ENCODE assay signal across 10 mouse cellular contexts in the genomic region with DNA sequence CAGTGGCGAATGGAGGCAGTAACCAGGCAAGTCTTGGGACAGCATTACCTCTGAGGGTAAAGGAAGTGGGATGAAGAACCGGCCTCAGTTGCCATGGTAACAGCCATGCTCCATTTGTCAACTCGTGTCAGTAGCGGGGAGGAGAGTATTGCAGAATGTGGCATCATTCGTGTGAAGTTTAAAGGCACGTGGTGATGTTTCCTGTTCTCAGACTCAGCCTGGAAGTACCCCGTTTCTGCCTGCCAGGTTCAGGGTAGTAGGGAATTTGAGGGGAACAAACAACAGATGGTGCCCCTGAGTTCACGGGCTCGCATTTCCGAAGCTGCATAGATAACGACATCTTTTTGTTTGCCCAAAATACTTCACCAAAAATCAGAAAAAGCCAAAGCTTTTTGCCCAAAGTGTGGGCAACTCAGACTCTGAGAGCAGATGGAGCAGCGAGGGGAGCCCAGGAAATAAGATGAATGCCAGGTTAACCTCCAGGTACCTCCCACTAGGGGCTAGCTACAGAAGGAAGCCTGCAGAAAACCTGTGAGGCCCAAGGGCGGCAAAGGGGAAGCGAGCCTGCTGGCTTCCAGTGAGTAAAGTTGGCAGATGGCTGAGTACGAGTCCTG. TPM values are rescaled to one million over a fixed set of nuclear protein-coding genes. Genes with fewer than 3 reads are reported as not detected.
DNase-seq lines count a peak whose midpoint lies in the region; ATAC-seq and TF ChIP-seq lines count a peak whose summit lies in the region.
"Had no signal": no experiment of that assay in that cellular context is flagged by ENCODE, and none has a peak within 500 bp of the region (broad histone marks: within the 10 kb centered on the region; RNA-seq: fewer than 3 reads in every experiment).

No protein-coding gene starts in this region.

- peak overlapping the region; percentile 16; the same call in 1 of the 2 replicates for H3K4me2 ChIP-seq in embryonic facial prominence, embryonic 11.5 days (ENCODE audit: low read depth, low read length)
- H3K4me2 ChIP-seq in lung, embryonic 14.5 days = no peak overlapping the region
- H3K4me2 ChIP-seq in neural tube, embryonic 14.5 days (ENCODE audit: low read depth, low read length) = peak overlapping the region; percentile 18

- H3K27me3 ChIP-seq in Patski = no peaks in the 10 kb centered on the region
- no peaks in the 10 kb centered on the region for H3K27me3 ChIP-seq in embryonic facial prominence, embryonic 11.5 days (ENCODE audit: control insufficient read depth, insufficient read depth, low read length)
- H3K27me3 ChIP-seq in lung, embryonic 14.5 days (ENCODE audit: insufficient read depth, low read length) = no peaks in the 10 kb centered on the region
- H3K27me3 ChIP-seq in neural tube, embryonic 14.5 days (ENCODE audit: control insufficient read depth, insufficient read depth, low read length) = no peaks in the 10 kb centered on the region; the same call in 1 of the 2 replicates

- no peak overlapping the region for H3K27ac ChIP-seq in embryonic facial prominence, embryonic 11.5 days (replicated peaks; ENCODE audit: low read depth, low read length)
- no peak overlapping the region for H3K27ac ChIP-seq in lung, embryonic 14.5 days (ENCODE audit: low read depth)
- H3K27ac ChIP-seq in neural tube, embryonic 14.5 days (ENCODE audit: low read depth, low read length) = no peak overlapping the region

- peak; percentile 21 for DNase-seq in adrenal gland, postnatal 10 days
- no peak for DNase-seq in adrenal gland, adult (ENCODE audit: inconsistent age in 2 of 2, low spot score in 1 of 2)
- peak; percentile 38 for DNase-seq in Patski (ENCODE audit: low read depth, low spot score)
- DNase-seq in embryonic facial prominence, embryonic 11.5 days (ENCODE audit: low spot score) = peak; percentile 76
- DNase-seq in induced T-regulatory cell, adult 2 months (ENCODE audit: low read depth) = peak; percentile 72
- peak; percentile 79 for DNase-seq in lung, embryonic 14.5 days
- DNase-seq in gastrocnemius, postnatal 10 days = no peak

- H3K4me3 ChIP-seq in embryonic facial prominence, embryonic 11.5 days (ENCODE audit: low read depth, low read length) = no peak overlapping the region
- H3K4me3 ChIP-seq in lung, embryonic 14.5 days (ENCODE audit: low read depth, low read length) = no peak overlapping the region
- no peak overlapping the region for H3K4me3 ChIP-seq in neural tube, embryonic 14.5 days (ENCODE audit: low read depth, low read length)

- H3K9ac ChIP-seq in embryonic facial prominence, embryonic 11.5 days (replicated peaks; ENCODE audit: low read length) = no peak overlapping the region; the same call in 1 of the 2 replicates
- no peak overlapping the region for H3K9ac ChIP-seq in lung, embryonic 14.5 days
- no peak overlapping the region for H3K9ac ChIP-seq in neural tube, embryonic 14.5 days (replicated peaks; ENCODE audit: low read depth, low read length)

- in situ Hi-C loops in Patski (cut with MboI; ENCODE audit: low pct_unique_long_range_greater_than_20kb) = no loop called here

- no peak for TF ChIP-seq CTCF in Patski (IDR thresholded peaks at IDR 0.05)
- no peak for TF ChIP-seq CTCF in lung, embryonic 14.5 days (IDR thresholded peaks at IDR 0.05; ENCODE audit: low read depth)

- ATAC-seq in Patski = peak; percentile 66
- ATAC-seq in embryonic facial prominence, embryonic 11.5 days (replicated peaks; ENCODE audit: insufficient number of reproducible peaks, low FRiP score, low TSS enrichment, low read depth) = 0 out of 2 replicates have a peak, but pooled peaks have one; percentile 58
- peak; percentile 47 for ATAC-seq in lung, embryonic 14.5 days (ENCODE audit: insufficient read depth)
- peak; percentile 76 for ATAC-seq in neural tube, embryonic 14.5 days (ENCODE audit: low read depth)

- POLR2A ChIA-PET in Patski (lab: Charles Lee) = interaction anchor here (0.6 kb wide), 1 partner anchor 11 kb away, joined by 3 read pairs; no protein-coding TSS in a partner anchor

- CTCF ChIA-PET in Patski (lab: Charles Lee) = no interaction called here

- no peaks in the 10 kb centered on the region for H3K9me3 ChIP-seq in embryonic facial prominence, embryonic 11.5 days (replicated peaks; ENCODE audit: control insufficient read depth, low read length)
- no peaks in the 10 kb centered on the region for H3K9me3 ChIP-seq in lung, embryonic 14.5 days (ENCODE audit: low read depth, low read length)
- H3K9me3 ChIP-seq in neural tube, embryonic 14.5 days (ENCODE audit: control insufficient read depth, low read length) = no peaks in the 10 kb centered on the region

- WGBS in embryonic facial prominence, embryonic 11.5 days = 17% methylated on average over 15 of the region's 15 CpGs
- WGBS in lung, embryonic 14.5 days = 13% methylated on average over 15 of the region's 15 CpGs
- WGBS in neural tube, embryonic 14.5 days = 14% methylated on average over 15 of the region's 15 CpGs

- no peaks in the 10 kb centered on the region for H3K36me3 ChIP-seq in embryonic facial prominence, embryonic 11.5 days (replicated peaks; ENCODE audit: control insufficient read depth, insufficient read depth, low read depth, low read length)
- H3K36me3 ChIP-seq in lung, embryonic 14.5 days (ENCODE audit: insufficient read depth) = no peaks in the 10 kb centered on the region
- H3K36me3 ChIP-seq in neural tube, embryonic 14.5 days (ENCODE audit: control insufficient read depth, insufficient read depth, low read length) = no peaks in the 10 kb centered on the region

- peaks cover 4% of the 10 kb centered on the region; the same call in 1 of the 2 replicates for H3K4me1 ChIP-seq in embryonic facial prominence, embryonic 11.5 days (ENCODE audit: control insufficient read depth, insufficient read depth, low read length)
- H3K4me1 ChIP-seq in lung, embryonic 14.5 days (ENCODE audit: insufficient read depth) = peaks cover 11% of the 10 kb centered on the region; the same call in 1 of the 2 replicates
- H3K4me1 ChIP-seq in neural tube, embryonic 14.5 days (ENCODE audit: control insufficient read depth, insufficient read depth, low read length) = peaks cover 9% of the 10 kb centered on the region

RNA-seq across cellular contexts. Expression of gene Gm11077, which starts 50.3 kb away (rescaled TPM):
- not detected for total RNA-seq in adrenal gland, postnatal 10 days (2021)
- polyA plus RNA-seq in Patski (2021) = not detected
- not detected in 2 replicates for polyA plus RNA-seq in embryonic facial prominence, embryonic 11.5 days (2014; fragmentation: Nextera tagmentation; extraction: Ambion mirVana)
- not detected in 2 replicates for polyA plus RNA-seq in lung, embryonic 14.5 days (2014; fragmentation: Nextera tagmentation; extraction: Ambion mirVana)
- polyA plus RNA-seq in neural tube, embryonic 14.5 days (2014; fragmentation: Nextera tagmentation; extraction: Ambion mirVana) = not detected in 2 replicates
- total RNA-seq in gastrocnemius, postnatal 10 days (2021) = not detected
- total RNA-seq: heart, postnatal 10 days had no signal
- polyA plus RNA-seq: C2C12 had no signal

RNA-seq across cellular contexts. Expression of gene Aebp2, which starts 56.3 kb away (rescaled TPM):
- total RNA-seq in adrenal gland, postnatal 10 days (2021) = 10 to 100 TPM; 45.9 to 52.0 TPM
- polyA plus RNA-seq in Patski (2021) = 68.5 TPM
- 11.9 and 13.0 TPM in 2 replicates for polyA plus RNA-seq in embryonic facial prominence, embryonic 11.5 days (2014; fragmentation: Nextera tagmentation; extraction: Ambion mirVana)
- 13.3 and 15.3 TPM in 2 replicates for polyA plus RNA-seq in lung, embryonic 14.5 days (2014; fragmentation: Nextera tagmentation; extraction: Ambion mirVana)
- polyA plus RNA-seq in neural tube, embryonic 14.5 days (2014; fragmentation: Nextera tagmentation; extraction: Ambion mirVana) = 12.2 and 12.8 TPM in 2 replicates
- 10 to 100 TPM; 38.6 to 45.2 TPM for total RNA-seq in gastrocnemius, postnatal 10 days (2021)

Comparison
In these comparisons a context has a peak if more than half of its experiments do, and no peak if none do; other contexts are left out.
1. DNase-seq: peak in adrenal gland, postnatal 10 days (single experiment), Patski (single experiment), embryonic facial prominence, embryonic 11.5 days (single experiment), induced T-regulatory cell, adult 2 months (single experiment) and lung, embryonic 14.5 days (single experiment); none in adrenal gland, adult (0 of 2) and gastrocnemius, postnatal 10 days (single experiment).
2. Peak in every context shown above with its lines, with median percentiles within 50 percentile points of each other: ATAC-seq.